Mouse (Mus musculus): ENCODE data around the gene Wnt6. TPM values are rescaled to one million over a fixed set of nuclear protein-coding genes. Genes with fewer than 3 reads are reported as not detected.

Gene Wnt6
- total and polyA plus RNA-seq, 2 experiments from 2014 or later: 6.6 to 8.4 TPM

DNA sequence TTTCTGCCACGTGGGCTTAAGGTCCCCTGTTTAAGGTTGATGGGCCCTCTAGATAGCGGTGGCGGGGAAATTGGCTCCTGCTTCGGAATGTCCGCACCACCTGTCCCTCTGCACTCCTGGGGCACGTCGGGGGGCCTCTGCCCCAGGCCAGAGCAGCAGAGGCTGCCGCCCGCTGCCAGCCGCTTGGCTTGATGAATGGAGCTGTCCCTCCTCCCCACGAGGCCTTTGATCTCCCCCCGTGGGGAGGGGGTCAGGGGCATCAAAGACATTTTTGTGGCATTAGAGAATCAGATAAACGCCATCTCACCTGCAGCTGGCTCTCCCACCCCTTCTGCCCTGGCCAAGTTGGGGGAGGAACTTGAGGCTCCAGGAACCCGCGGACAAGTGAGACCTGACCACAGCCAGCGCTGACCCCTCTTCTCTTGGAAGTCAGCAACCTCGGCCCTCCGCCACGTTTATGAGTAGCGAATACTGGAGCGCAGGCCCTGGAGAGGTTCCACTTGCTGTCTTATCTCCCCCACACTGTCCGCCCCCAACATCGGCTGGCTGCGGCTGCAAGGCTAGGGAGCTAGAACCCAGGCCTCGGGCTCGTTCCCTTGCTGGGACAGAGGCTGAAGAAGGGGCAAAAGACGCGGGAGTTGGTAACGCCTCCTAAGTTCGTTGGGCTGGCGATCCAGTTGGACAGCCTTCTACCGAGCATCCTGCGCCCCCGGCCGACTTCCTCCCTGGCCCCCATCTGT is 795 bp upstream of the Wnt6 start:
- Histone ChIP-seq H3K9ac (replicated peaks; ENCODE audit: low read length, poor library complexity, severe bottlenecking) (0 out of 2 replicates have a peak overlapping the region, but pooled peaks have one; percentile 19), H3K4me1 (ENCODE audit: insufficient read depth, low read length) (0 out of 2 replicates have a peak, but pooled peaks cover 3% of the 10 kb centered on the region), H3K9me3 (ENCODE audit: low read length) (no peaks in the 10 kb centered on the region), H3K4me3 (ENCODE audit: low read depth, low read length) (peak overlapping the region; percentile 42), H3K4me2 (ENCODE audit: low read depth, low read length, poor library complexity, severe bottlenecking) (peak overlapping the region; percentile 93), H3K27me3 (ENCODE audit: insufficient read depth, low read length) (peaks cover 50% of the 10 kb centered on the region), H3K36me3 (ENCODE audit: insufficient read depth, low read length) (no peaks in the 10 kb centered on the region), H3K27ac (ENCODE audit: low read depth, low read length) (no peak overlapping the region)
- no peak for DNase-seq (ENCODE audit: low spot score)
- no peak for ATAC-seq (ENCODE audit: low FRiP score)
- no peak for TF ChIP-seq CTCF (IDR thresholded peaks at IDR 0.05)
- WGBS: 2% methylated on average over 35 of the region's 35 CpGs

DNA sequence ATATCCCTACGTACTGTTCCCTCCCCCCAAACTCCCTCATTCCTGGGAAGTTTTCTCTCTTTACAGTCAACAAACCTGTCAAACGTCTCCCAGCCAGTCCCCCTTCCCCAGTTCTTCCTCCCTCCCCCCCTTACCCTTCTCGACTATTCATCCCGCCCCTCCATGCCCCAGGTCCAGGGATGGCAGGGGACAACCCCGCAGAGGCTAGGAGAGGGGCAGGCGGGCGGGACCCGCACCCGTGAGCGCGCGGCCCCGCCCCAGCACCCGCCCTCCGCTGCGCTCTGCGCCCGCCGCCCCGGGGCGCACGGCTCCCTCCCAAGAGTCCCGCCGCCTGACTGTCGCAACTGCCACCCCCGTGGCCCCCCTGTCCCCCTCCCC is 236 bp upstream of the Wnt6 start:
- WGBS: 0% methylated on average over 19 of the region's 26 CpGs
- peak; percentile 36; the same call in 1 of the 2 replicates for ATAC-seq (ENCODE audit: low FRiP score)

DNA sequence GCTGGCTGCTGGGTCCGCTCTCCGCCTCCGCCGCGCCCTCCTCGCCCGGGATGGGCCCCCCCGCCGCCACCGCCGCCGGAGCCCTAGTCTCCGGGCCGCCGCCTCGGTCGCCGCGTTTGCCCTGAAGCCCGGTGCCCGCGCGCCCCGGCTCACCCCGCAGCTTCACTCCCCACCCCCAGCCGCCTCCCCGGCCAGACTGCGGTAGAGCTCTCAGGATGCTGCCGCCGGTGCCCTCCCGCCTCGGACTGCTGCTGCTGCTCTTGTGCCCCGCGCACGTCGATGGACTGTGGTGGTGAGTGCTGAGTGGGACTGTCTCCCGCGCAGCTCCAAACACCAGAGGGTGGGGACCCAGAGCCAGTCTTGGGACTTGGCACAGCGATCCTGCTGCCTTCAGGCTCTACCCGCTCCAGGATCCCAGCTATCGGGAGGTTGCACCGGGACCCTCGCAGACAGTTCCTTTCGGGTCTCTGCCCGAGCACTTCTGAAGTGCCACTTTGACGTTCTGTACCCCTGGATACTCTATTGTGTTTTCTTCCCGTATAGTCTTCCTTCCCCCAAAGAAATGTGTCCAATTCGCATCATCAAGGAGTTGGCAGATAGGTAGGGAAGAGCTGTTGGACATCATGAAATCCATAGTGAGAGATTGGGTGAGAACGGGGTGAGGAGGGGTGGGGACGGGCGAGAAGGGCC is 384 bp downstream of the Wnt6 start:
- Histone ChIP-seq H3K9me3 (ENCODE audit: low read length) (no peaks in the 10 kb centered on the region), H3K4me2 (ENCODE audit: low read depth, low read length, poor library complexity, severe bottlenecking) (peak overlapping the region; percentile 93), H3K27me3 (ENCODE audit: insufficient read depth, low read length) (peaks cover 50% of the 10 kb centered on the region), H3K27ac (ENCODE audit: low read depth, low read length) (no peak overlapping the region), H3K36me3 (ENCODE audit: insufficient read depth, low read length) (no peaks in the 10 kb centered on the region), H3K4me1 (ENCODE audit: insufficient read depth, low read length) (0 out of 2 replicates have a peak, but pooled peaks cover 3% of the 10 kb centered on the region), H3K9ac (replicated peaks; ENCODE audit: low read length, poor library complexity, severe bottlenecking) (0 out of 2 replicates have a peak overlapping the region, but pooled peaks have one; percentile 19), H3K4me3 (ENCODE audit: low read depth, low read length) (peak overlapping the region; percentile 42)
- ATAC-seq (ENCODE audit: low FRiP score) (no peak), DNase-seq (ENCODE audit: low spot score) (no peak)
- under 1% methylated on average over 46 of the region's 51 CpGs for WGBS
- TF ChIP-seq CTCF (IDR thresholded peaks at IDR 0.05): no peak

More for the DNA sequence above, 236 bp upstream of the Wnt6 start:
- peak overlapping the region; percentile 42 for H3K4me3 ChIP-seq (ENCODE audit: low read depth, low read length)
- peaks cover 50% of the 10 kb centered on the region for H3K27me3 ChIP-seq (ENCODE audit: insufficient read depth, low read length)
- H3K27ac ChIP-seq (ENCODE audit: low read depth, low read length): no peak overlapping the region
- H3K4me2 ChIP-seq (ENCODE audit: low read depth, low read length, poor library complexity, severe bottlenecking): peak overlapping the region; percentile 93
- DNase-seq (ENCODE audit: low spot score): no peak
- 0 out of 2 replicates have a peak, but pooled peaks cover 3% of the 10 kb centered on the region for H3K4me1 ChIP-seq (ENCODE audit: insufficient read depth, low read length)
- H3K9ac ChIP-seq (replicated peaks; ENCODE audit: low read length, poor library complexity, severe bottlenecking): 0 out of 2 replicates have a peak overlapping the region, but pooled peaks have one; percentile 19
- no peaks in the 10 kb centered on the region for H3K36me3 ChIP-seq (ENCODE audit: insufficient read depth, low read length)
- no peak for TF ChIP-seq CTCF (IDR thresholded peaks at IDR 0.05)
- no peaks in the 10 kb centered on the region for H3K9me3 ChIP-seq (ENCODE audit: low read length)

GRCm38 (mm10) chr1:74773136-74773535 is 1.4 kb downstream of the Wnt6 start:
- Histone ChIP-seq H3K9ac (replicated peaks; ENCODE audit: low read length, poor library complexity, severe bottlenecking) (no peak overlapping the region), H3K4me2 (ENCODE audit: low read depth, low read length, poor library complexity, severe bottlenecking) (peak overlapping the region; percentile 38), H3K27me3 (ENCODE audit: insufficient read depth, low read length) (peaks cover 50% of the 10 kb centered on the region), H3K9me3 (ENCODE audit: low read length) (no peaks in the 10 kb centered on the region), H3K4me3 (ENCODE audit: low read depth, low read length) (peak overlapping the region; percentile 16; the same call in 1 of the 2 replicates), H3K36me3 (ENCODE audit: insufficient read depth, low read length) (no peaks in the 10 kb centered on the region), H3K27ac (ENCODE audit: low read depth, low read length) (no peak overlapping the region), H3K4me1 (ENCODE audit: insufficient read depth, low read length) (0 out of 2 replicates have a peak, but pooled peaks cover 3% of the 10 kb centered on the region)
- ATAC-seq (ENCODE audit: low FRiP score) (no peak; the same call in 1 of the 2 replicates), DNase-seq (ENCODE audit: low spot score) (peak; percentile 80)
- WGBS: 2% methylated on average over 15 of the region's 15 CpGs
- no peak for TF ChIP-seq CTCF (IDR thresholded peaks at IDR 0.05)

GRCm38 (mm10) chr1:74774062-74774461 is 2.4 kb downstream of the Wnt6 start:
- DNase-seq (ENCODE audit: low spot score): no peak
- 14% methylated on average over 7 of the region's 7 CpGs for WGBS
- H3K4me2 ChIP-seq (ENCODE audit: low read depth, low read length, poor library complexity, severe bottlenecking): no peak overlapping the region
- ATAC-seq (ENCODE audit: low FRiP score): no peak
- 0 out of 2 replicates have a peak, but pooled peaks cover 3% of the 10 kb centered on the region for H3K4me1 ChIP-seq (ENCODE audit: insufficient read depth, low read length)
- no peak overlapping the region for H3K9ac ChIP-seq (replicated peaks; ENCODE audit: low read length, poor library complexity, severe bottlenecking)
- no peak overlapping the region for H3K27ac ChIP-seq (ENCODE audit: low read depth, low read length)
- TF ChIP-seq CTCF (IDR thresholded peaks at IDR 0.05): no peak
- H3K4me3 ChIP-seq (ENCODE audit: low read depth, low read length): no peak overlapping the region
- H3K36me3 ChIP-seq (ENCODE audit: insufficient read depth, low read length): no peaks in the 10 kb centered on the region
- H3K9me3 ChIP-seq (ENCODE audit: low read length): no peaks in the 10 kb centered on the region
- H3K27me3 ChIP-seq (ENCODE audit: insufficient read depth, low read length): peaks cover 51% of the 10 kb centered on the region
